13 mouse cellular contexts compared by ENCODE assay signal in the genomic region with DNA sequence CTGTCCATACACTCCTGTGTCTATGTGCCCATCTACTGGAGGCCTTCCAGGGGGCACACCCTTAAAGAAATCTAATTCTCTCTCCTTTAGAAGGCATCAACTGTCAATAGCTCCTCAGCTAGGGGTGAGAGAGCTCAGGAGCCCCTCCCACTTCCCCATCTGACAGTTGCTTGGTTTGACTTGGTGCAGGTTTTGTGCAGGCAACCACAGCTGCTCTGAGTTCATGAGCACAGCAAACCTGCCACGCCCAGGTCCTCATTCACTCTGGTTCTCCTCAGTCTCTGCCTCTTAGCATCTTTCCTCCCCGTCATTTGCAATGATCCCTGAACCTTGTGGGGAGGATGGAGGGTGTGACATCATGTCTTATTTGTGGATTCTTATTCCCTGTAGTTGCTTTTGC. TPM values are rescaled to one million over a fixed set of nuclear protein-coding genes. Genes with fewer than 3 reads are reported as not detected.
DNase-seq lines count a peak whose midpoint lies in the region; ATAC-seq and TF ChIP-seq lines count a peak whose summit lies in the region.
"Had no signal": no experiment of that assay in that cellular context is flagged by ENCODE, and none has a peak within 500 bp of the region (broad histone marks: within the 10 kb centered on the region; RNA-seq: fewer than 3 reads in every experiment).

No protein-coding gene starts in this region.

- ATAC-seq in forebrain, embryonic 16.5 days: no peak
- ATAC-seq in forebrain, embryonic 11.5 days (replicated peaks; ENCODE audit: low FRiP score): no peak
- no peak for ATAC-seq in midbrain, embryonic 14.5 days (ENCODE audit: low FRiP score, low TSS enrichment)
- ATAC-seq in midbrain, embryonic 13.5 days: no peak
- ATAC-seq in neutrophil, adult 5-6 weeks (ENCODE audit: extremely low read depth, insufficient number of reproducible peaks, low FRiP score, poor library complexity, severe bottlenecking): peak; percentile 61; the same call in 1 of the 2 replicates
- no peak for ATAC-seq in erythroid progenitor cell, adult 5-6 weeks (replicated peaks; ENCODE audit: low FRiP score, poor library complexity, severe bottlenecking)
- no peak for ATAC-seq in stomach, postnatal 0 days (ENCODE audit: low FRiP score, low TSS enrichment)
- ATAC-seq: inflammation-experienced regulatory T-cells, adult 6 months; liver, embryonic 12.5 days had no signal

- no peak for TF ChIP-seq CTCF in cerebellum, adult 2 months (IDR thresholded peaks at IDR 0.05; ENCODE audit: borderline replicate concordance, insufficient read depth, low read depth, low read length)
- no peak for TF ChIP-seq CTCF in stomach, postnatal 0 days (IDR thresholded peaks at IDR 0.05; ENCODE audit: low read depth)

- no peak for DNase-seq in forebrain, embryonic 11.5 days (ENCODE audit: low spot score)
- DNase-seq in midbrain, embryonic 14.5 days: no peak
- no peak for DNase-seq in cerebellum, adult 2 months
- no peak for DNase-seq in stomach, postnatal 0 days (ENCODE audit: low spot score)
- DNase-seq: gastrocnemius, postnatal 14 days; kidney, postnatal 10 days; lung, postnatal 10 days had no signal

- H3K36me3 ChIP-seq in forebrain, embryonic 16.5 days (ENCODE audit: control insufficient read depth, insufficient read depth): no peaks in the 10 kb centered on the region
- no peaks in the 10 kb centered on the region for H3K36me3 ChIP-seq in forebrain, embryonic 11.5 days (ENCODE audit: control insufficient read depth, insufficient read depth, low read length)
- no peaks in the 10 kb centered on the region for H3K36me3 ChIP-seq in midbrain, embryonic 14.5 days (ENCODE audit: control insufficient read depth, insufficient read depth, low read length)
- no peaks in the 10 kb centered on the region for H3K36me3 ChIP-seq in midbrain, embryonic 13.5 days
- H3K36me3 ChIP-seq in stomach, postnatal 0 days (ENCODE audit: control insufficient read depth, insufficient read depth, low read length): no peaks in the 10 kb centered on the region
- H3K36me3 ChIP-seq: liver, embryonic 12.5 days had no signal

- no peaks in the 10 kb centered on the region for H3K9me3 ChIP-seq in forebrain, embryonic 16.5 days (ENCODE audit: control insufficient read depth, low read length)
- H3K9me3 ChIP-seq in forebrain, embryonic 11.5 days (ENCODE audit: control insufficient read depth, low read length): no peaks in the 10 kb centered on the region
- no peaks in the 10 kb centered on the region for H3K9me3 ChIP-seq in midbrain, embryonic 14.5 days (ENCODE audit: control insufficient read depth, low read length)
- no peaks in the 10 kb centered on the region for H3K9me3 ChIP-seq in midbrain, embryonic 13.5 days
- H3K9me3 ChIP-seq in stomach, postnatal 0 days (ENCODE audit: control insufficient read depth, low read length): no peaks in the 10 kb centered on the region
- H3K9me3 ChIP-seq: liver, embryonic 12.5 days had no signal

- no peak overlapping the region for H3K9ac ChIP-seq in forebrain, embryonic 16.5 days (replicated peaks; ENCODE audit: low read depth, low read length)
- H3K9ac ChIP-seq in forebrain, embryonic 11.5 days (ENCODE audit: low read length): no peak overlapping the region
- no peak overlapping the region for H3K9ac ChIP-seq in midbrain, embryonic 14.5 days (replicated peaks; ENCODE audit: low read length)
- H3K9ac ChIP-seq in midbrain, embryonic 13.5 days (replicated peaks): no peak overlapping the region
- no peak overlapping the region for H3K9ac ChIP-seq in stomach, postnatal 0 days (ENCODE audit: low read length)
- H3K9ac ChIP-seq: liver, embryonic 12.5 days had no signal

- 82% methylated on average over 2 of the region's 2 CpGs for WGBS in forebrain, embryonic 16.5 days
- WGBS in forebrain, embryonic 11.5 days: 82% methylated on average over 2 of the region's 2 CpGs
- 78% methylated on average over 2 of the region's 2 CpGs for WGBS in midbrain, embryonic 14.5 days
- 81% methylated on average over 2 of the region's 2 CpGs for WGBS in midbrain, embryonic 13.5 days
- whole genome bisulfite sequencing in cerebellum, adult 2 months: 94% methylated on average over 2 of the region's 2 CpGs
- 65% methylated on average over 2 of the region's 2 CpGs for WGBS in stomach, postnatal 0 days

- no peak overlapping the region for H3K4me3 ChIP-seq in forebrain, embryonic 16.5 days (replicated peaks; ENCODE audit: low read length)
- H3K4me3 ChIP-seq in forebrain, embryonic 11.5 days (ENCODE audit: low read depth, low read length): no peak overlapping the region
- H3K4me3 ChIP-seq in midbrain, embryonic 14.5 days (replicated peaks; ENCODE audit: low read depth, low read length): no peak overlapping the region
- H3K4me3 ChIP-seq in midbrain, embryonic 13.5 days (replicated peaks): no peak overlapping the region
- no peak overlapping the region for H3K4me3 ChIP-seq in cerebellum, adult 2 months (replicated peaks; ENCODE audit: insufficient read depth, low read depth, low read length)
- no peak overlapping the region for H3K4me3 ChIP-seq in stomach, postnatal 0 days (ENCODE audit: low read depth, low read length)
- H3K4me3 ChIP-seq: liver, embryonic 12.5 days had no signal

- TF ChIP-seq POLR2A in cerebellum, adult 2 months (IDR thresholded peaks at IDR 0.05; ENCODE audit: borderline replicate concordance, insufficient read depth, low read length): no peak

- H3K27me3 ChIP-seq in forebrain, embryonic 16.5 days (replicated peaks; ENCODE audit: control insufficient read depth, insufficient read depth, low read length): no peaks in the 10 kb centered on the region
- H3K27me3 ChIP-seq in forebrain, embryonic 11.5 days (ENCODE audit: control insufficient read depth, insufficient read depth, low read length): no peaks in the 10 kb centered on the region
- H3K27me3 ChIP-seq in midbrain, embryonic 14.5 days (ENCODE audit: control insufficient read depth, insufficient read depth, low read length): no peaks in the 10 kb centered on the region
- no peaks in the 10 kb centered on the region for H3K27me3 ChIP-seq in midbrain, embryonic 13.5 days
- no peaks in the 10 kb centered on the region for H3K27me3 ChIP-seq in cerebellum, adult 2 months (ENCODE audit: control insufficient read depth, insufficient read depth, low read length)
- no peaks in the 10 kb centered on the region for H3K27me3 ChIP-seq in stomach, postnatal 0 days (ENCODE audit: control insufficient read depth, insufficient read depth, low read length)
- H3K27me3 ChIP-seq: liver, embryonic 12.5 days had no signal

- no peak overlapping the region for H3K4me2 ChIP-seq in forebrain, embryonic 16.5 days (ENCODE audit: low read length)
- H3K4me2 ChIP-seq in forebrain, embryonic 11.5 days (ENCODE audit: low read depth, low read length, severe bottlenecking): no peak overlapping the region
- H3K4me2 ChIP-seq in midbrain, embryonic 14.5 days (ENCODE audit: low read length): no peak overlapping the region
- H3K4me2 ChIP-seq in midbrain, embryonic 13.5 days (replicated peaks): no peak overlapping the region
- H3K4me2 ChIP-seq in stomach, postnatal 0 days (replicated peaks; ENCODE audit: low read depth): no peak overlapping the region
- H3K4me2 ChIP-seq: liver, embryonic 12.5 days had no signal

- H3K4me1 ChIP-seq in forebrain, embryonic 16.5 days (replicated peaks; ENCODE audit: control insufficient read depth, insufficient read depth, low read length): peaks cover 2% of the 10 kb centered on the region; the same call in 1 of the 2 replicates
- H3K4me1 ChIP-seq in forebrain, embryonic 11.5 days (replicated peaks; ENCODE audit: control insufficient read depth, insufficient read depth, low read length): no peaks in the 10 kb centered on the region; the same call in 1 of the 2 replicates
- H3K4me1 ChIP-seq in midbrain, embryonic 14.5 days (ENCODE audit: control insufficient read depth, insufficient read depth, low read length): peaks cover 16% of the 10 kb centered on the region
- H3K4me1 ChIP-seq in midbrain, embryonic 13.5 days (replicated peaks): peaks cover 15% of the 10 kb centered on the region
- H3K4me1 ChIP-seq in cerebellum, adult 2 months (ENCODE audit: control insufficient read depth, insufficient read depth, low read length): no peaks in the 10 kb centered on the region
- H3K4me1 ChIP-seq in stomach, postnatal 0 days (replicated peaks; ENCODE audit: control insufficient read depth, insufficient read depth): no peaks in the 10 kb centered on the region
- H3K4me1 ChIP-seq: liver, embryonic 12.5 days had no signal

- no peak for TF ChIP-seq EP300 in stomach, postnatal 0 days (optimal IDR thresholded peaks at IDR 0.05)

- peak overlapping the region; percentile 48 for H3K27ac ChIP-seq in forebrain, embryonic 16.5 days (ENCODE audit: low read length)
- H3K27ac ChIP-seq in forebrain, embryonic 11.5 days (ENCODE audit: low read depth, low read length): no peak overlapping the region
- peak overlapping the region; percentile 50; the same call in 1 of the 2 replicates for H3K27ac ChIP-seq in midbrain, embryonic 14.5 days (replicated peaks; ENCODE audit: low read depth, low read length)
- no peak overlapping the region for H3K27ac ChIP-seq in midbrain, embryonic 13.5 days
- no peak overlapping the region for H3K27ac ChIP-seq in cerebellum, adult 2 months (ENCODE audit: insufficient read depth, low read length)
- H3K27ac ChIP-seq in stomach, postnatal 0 days (replicated peaks): no peak overlapping the region
- H3K27ac ChIP-seq: liver, embryonic 12.5 days had no signal

RNA-seq across cellular contexts. Expression of a gene that starts 51.9 kb away (rescaled TPM):
- 11.3 and 14.4 TPM in 2 replicates for polyA plus RNA-seq in forebrain, embryonic 16.5 days (2015; fragmentation: Nextera tagmentation; extraction: Ambion mirVana)
- 9.0 and 10.0 TPM in 2 replicates for polyA plus RNA-seq in forebrain, embryonic 11.5 days (2014; fragmentation: Nextera tagmentation; extraction: Ambion mirVana)
- polyA plus RNA-seq in midbrain, embryonic 14.5 days (2014; fragmentation: Nextera tagmentation; extraction: Ambion mirVana): 10.2 and 12.3 TPM in 2 replicates
- 13.6 and 15.4 TPM in 2 replicates for polyA plus RNA-seq in midbrain, embryonic 13.5 days (2015; fragmentation: Nextera tagmentation; extraction: Ambion mirVana)
- 920 and 1,038 TPM in 2 replicates for total RNA-seq in neutrophil, adult 5-6 weeks (2017)
- polyA plus RNA-seq in cerebellum, adult 2 months (2012; rRNA removed): 4.3 and 4.6 TPM in 2 replicates
- total RNA-seq in erythroid progenitor cell, adult 5-6 weeks (2015; ENCODE audit: low replicate concordance): 390 and 435 TPM in 2 replicates
- 236 and 385 TPM in 2 replicates for total RNA-seq in erythroid progenitor cell, adult 5-6 weeks (2017; ENCODE audit: low replicate concordance)
- 1.6 and 2.0 TPM in 2 replicates for polyA plus RNA-seq in stomach, postnatal 0 days (2015; fragmentation: Nextera tagmentation; extraction: Ambion mirVana)

Comparison
In these comparisons a context has a peak if more than half of its experiments do, and no peak if none do; other contexts are left out.
1. H3K27ac ChIP-seq: peak in forebrain, embryonic 16.5 days (single experiment) and midbrain, embryonic 14.5 days (single experiment); none in forebrain, embryonic 11.5 days (single experiment), midbrain, embryonic 13.5 days (single experiment), cerebellum, adult 2 months (single experiment) and stomach, postnatal 0 days (single experiment).